Mouse (Mus musculus) cerebellum, adult 8-10 months (tissue): ENCODE measurements around the gene Gstm1.
"Not testable (repeated sequence)": the region's sequence is repeated elsewhere in the genome, so short reads cannot be mapped to it uniquely, and the experiment has no call there.

Experiments
- DNase-seq: peaks from one replicate; pipeline ENCODE4 v3.0.0; 2022

Gstm1 gene

GRCm38 (mm10) chr3:108014974-108015346 lies 2.8 kb downstream of the Gstm1 start:
- DNase-seq: no peak

DNA sequence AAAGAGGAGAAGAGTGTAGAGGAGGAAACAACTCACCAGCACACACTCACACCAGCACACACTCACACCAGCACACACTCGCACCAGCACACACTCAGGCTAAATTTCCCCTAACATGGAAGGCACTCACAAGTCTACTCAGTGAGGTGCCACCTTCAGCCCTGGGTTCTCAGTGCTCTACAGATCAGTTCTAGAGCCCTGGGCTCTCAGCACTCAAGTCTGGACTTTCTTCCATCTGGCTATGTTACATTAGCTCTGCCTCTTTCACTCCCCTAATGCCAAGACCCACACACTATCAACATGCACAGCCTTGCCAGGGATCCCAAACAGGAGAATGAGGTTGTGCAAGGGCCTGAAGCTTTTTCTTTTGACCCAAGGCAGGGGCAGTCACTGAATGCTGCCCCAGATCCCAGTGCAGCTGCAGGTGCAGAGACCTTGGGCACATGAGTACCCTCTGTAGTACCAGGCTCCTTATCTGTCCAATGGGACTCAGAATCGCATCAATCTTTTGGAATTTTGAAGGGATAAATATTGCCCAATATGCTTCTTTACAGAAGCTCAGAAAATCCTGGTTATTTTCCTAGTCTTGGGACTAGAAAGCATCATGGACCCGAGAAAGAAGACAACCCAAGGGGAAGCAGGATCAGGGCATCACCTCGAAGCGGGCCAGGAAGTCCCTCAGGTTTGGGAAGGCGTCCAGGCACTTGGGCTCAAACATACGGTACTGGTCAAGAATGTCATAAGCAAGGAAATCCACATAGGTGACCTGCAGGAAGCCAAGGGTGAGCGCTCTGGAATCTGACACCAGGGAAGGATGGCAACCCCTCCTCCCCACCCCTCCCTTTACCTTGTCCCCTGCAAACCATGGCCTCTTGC lies 3.4 kb downstream of the Gstm1 start:
- DNase-seq: no peak

GRCm38 (mm10) chr3:108013331-108013871 lies 4.4 kb downstream of the Gstm1 start:
- no peak for DNase-seq

GRCm38 (mm10) chr3:108011558-108011957 lies 6.2 kb downstream of the Gstm1 start:
- no peak for DNase-seq

DNA sequence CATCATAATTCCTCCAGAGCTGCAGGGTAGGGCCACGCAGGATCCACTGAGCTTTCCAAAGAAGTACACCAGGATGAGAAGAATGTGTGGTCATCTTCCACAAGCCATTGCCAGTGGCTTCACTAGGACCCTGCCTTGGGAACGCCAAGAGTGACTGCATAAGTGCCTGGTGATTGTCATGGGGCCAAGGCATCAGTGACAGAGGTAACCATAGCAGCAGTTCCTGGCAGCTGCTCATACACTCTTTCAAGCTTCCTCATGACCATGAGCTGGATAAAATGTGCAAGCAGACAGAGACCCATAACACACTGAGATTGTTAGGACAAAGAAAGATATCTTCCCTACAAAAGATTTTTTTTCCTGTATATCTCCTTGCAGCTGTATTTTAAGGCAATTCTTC lies 7.5 kb downstream of the Gstm1 start:
- no peak for DNase-seq

DNA sequence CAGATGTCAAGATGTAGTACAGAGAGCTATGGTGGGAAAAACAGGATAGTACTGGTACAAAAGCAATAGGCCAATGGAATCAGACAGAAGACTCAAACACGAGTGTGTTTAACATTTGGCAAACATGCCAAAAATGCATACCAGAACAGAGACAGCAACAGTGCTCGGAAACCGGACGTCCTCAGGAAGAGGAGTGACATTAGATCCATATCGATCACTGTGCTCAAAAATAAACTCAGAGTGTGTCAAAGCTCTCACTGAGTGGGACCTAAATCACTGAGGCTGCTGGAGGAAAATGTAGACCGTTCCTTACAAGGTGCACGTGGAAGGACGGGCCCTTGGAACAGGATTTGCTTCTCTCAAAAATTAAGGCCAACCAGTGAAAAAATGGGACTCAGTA lies 15.8 kb downstream of the Gstm1 start:
- no peak for DNase-seq

DNA sequence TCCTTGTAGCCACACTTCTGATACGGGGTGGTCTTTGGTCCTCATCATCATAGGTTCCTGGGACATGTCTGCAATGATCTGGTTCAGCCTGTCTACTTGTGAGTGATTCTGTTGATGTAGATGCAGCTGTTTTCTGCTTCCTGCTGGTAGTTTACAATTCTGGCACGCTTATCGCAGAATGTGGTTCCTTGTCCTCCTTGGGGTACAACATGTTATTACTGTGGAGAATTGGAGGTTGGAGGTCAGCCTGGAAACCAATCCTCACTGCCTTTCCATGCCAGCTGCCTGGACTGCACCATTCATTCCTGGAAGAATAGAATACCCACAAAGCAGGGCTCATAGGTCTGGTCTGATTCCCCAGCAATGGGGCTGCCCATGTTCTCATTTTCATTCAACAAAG lies 18.3 kb downstream of the Gstm1 start:
- no peak for DNase-seq

GRCm38 (mm10) chr3:107998591-107998990 lies 19.2 kb downstream of the Gstm1 start:
- no peak for DNase-seq

DNA sequence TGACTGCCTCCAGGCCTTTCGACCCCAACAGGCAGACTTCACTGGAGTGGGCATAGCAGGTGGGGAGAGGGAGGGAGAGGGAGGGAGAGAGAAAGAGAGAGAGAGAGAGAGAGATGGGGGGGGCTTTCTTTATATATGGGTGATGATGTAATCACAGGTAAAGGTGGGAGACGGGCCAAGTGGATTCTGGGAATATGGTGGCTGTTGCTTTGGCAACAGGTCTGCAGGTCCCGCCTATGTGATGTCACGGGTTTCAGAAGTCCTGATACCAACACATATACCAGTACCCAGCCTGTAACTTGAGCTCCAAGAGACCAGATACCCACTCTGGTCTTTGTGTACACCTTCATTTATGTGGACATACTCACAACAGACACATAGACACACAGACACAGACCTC lies 21.2 kb downstream of the Gstm1 start:
- DNase-seq: no peak

GRCm38 (mm10) chr3:107995974-107996373 lies 21.8 kb downstream of the Gstm1 start:
- not testable (repeated sequence) for DNase-seq

DNA sequence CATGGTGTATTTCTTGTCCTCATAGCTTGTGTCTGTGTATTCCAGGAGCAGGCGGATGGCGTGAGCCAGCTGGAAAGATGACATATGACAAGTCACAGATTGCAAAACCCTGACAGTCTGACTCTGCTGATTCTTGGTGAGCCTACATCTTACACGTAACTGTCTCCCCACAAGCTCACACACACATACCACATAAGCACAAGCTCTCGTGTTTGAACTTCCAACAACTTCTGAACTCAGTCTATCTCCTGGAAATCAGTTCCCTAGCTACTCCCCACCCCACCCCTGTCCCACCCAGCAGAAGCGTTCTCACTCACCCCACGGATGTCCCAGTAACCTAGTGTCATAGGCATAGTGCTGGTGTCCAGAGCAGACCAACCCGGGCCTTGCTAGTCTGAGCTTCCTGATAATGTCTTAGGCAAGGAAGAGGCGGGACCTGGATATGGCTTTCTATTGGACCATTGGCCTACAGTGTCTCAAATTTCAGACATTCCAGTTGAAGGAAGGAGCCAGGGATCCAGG lies 31.7 kb downstream of the Gstm1 start, which contains the start of gene Gstm2:
TSS of gene Gstm2 (minus strand) at position 413 of the 522 bp plus-strand sequence.
- no peak for DNase-seq

- DNase-seq: not testable (repeated sequence)
Observed at GRCm38 (mm10) chr3:107985141-107985540, 32.6 kb downstream of the Gstm1 start.

DNA sequence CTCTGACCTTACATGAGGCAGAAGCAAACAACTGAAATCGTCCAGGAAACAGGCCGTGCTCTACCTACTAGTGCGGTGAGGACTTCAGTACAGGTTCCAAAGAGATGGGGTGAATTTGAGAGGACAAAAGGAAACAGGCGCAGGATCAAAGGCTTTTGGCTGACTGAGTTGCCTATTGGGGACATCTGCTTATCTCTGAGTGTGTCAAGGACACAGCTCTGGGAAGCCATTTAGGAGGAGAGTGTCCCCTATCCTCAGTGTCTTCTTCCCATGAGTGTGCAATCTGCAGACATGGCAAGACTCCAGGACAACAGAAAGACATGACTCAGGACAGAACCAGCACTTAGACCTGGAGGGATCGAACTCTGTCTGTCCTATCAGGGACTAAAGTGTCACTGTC lies 33.3 kb downstream of the Gstm1 start:
- no peak for DNase-seq

DNA sequence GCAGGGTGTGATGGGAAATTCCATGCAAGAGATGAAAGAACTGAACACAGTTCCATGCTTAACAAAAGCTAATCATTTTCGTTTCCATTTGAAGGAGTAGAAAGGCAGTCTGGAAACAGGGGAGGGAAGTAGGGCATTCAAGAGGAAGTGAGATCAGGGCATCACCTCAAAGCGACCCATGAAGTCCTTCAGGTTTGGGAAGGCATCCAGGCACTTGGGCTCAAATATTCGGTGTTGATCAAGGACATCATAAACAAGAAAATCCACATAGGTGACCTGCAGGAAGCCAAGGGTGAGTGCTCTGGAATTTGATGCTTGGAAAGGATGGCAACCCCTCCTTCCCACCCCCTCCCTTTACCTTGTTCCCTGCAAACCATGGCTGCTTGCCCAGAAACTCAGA lies 34.0 kb downstream of the Gstm1 start:
- DNase-seq: no peak

- no peak for DNase-seq
Observed at GRCm38 (mm10) chr3:107982726-107983125, 35.0 kb downstream of the Gstm1 start.

DNA sequence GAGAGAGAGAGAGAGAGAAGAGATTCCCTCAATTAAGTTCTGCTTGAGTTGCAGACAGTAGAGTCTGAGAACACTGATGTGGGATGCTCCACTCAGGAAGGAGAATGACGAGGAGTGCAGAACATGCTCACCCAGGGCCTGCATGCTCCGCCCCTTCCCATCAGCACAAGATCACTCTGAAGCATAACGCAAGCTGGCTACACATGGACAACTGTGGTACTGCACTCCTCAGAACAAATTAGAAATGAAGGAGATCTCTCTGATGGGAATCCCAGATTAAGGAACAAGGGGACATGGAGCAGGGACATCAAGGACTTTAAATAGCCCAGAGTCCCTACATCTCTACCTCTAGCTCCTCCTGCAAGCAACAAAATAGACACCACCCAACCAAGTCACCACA lies 36.5 kb downstream of the Gstm1 start:
- DNase-seq: no peak

DNA sequence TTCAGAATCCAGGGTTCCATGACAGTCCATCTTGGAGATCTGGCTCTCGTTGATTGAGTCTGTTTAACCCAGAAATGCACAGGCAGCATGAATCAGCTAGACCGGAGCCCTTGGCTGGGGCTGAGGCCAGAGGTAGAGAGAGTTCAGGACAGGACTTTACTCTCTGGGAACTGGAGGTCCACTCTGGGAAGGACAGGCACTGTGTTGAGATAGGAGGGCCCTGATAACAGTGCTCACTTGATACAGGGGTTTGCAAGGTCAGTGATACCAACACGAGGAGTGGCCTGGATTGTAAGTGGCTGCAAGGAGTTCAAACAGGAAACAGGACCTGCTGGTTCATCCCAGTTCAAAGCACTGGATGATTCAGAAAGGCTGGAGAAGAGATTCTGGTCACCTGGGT lies 40.1 kb downstream of the Gstm1 start:
- no peak for DNase-seq

DNA sequence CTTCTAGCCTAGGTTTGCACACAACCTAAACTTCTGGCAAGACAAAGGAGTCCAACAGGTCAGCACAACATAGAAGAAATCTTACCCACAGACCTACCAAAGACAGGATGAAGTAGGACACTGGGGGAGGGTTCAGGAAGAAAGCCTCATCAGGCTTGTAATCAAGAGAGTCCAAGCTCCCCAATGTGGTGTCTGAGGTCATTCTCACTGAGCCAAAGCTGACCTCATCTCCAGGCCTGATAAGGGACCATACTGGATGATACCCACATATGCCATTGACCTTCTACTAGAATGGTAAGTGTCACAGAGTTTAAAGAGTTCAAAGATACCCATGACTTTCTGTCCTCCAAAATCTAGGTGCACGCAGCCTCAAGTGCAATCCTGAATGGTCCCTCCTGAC lies 43.5 kb downstream of the Gstm1 start:
- DNase-seq: no peak

- no peak for DNase-seq
Observed at GRCm38 (mm10) chr3:107972070-107972469, 45.7 kb downstream of the Gstm1 start.

DNA sequence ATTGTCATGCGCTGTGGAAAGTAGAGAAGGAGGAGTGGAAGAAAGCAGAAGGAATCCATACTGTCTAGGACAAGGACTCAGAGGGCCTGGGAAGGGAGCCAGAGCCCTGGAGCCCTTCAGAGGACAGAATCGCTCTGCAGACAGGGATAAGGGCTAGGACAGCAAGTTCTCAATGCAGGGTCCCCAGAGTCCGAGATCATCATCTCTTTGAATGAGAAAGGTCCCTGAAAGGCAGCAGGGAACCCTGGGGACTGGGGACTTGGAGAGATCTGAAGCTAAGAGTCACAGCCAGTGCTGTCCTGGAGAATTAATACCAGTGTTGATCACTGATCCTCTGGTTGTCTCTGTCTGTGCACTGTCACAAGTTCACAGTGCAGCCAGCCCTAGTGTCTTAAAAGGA lies 46.7 kb downstream of the Gstm1 start:
- DNase-seq: not testable (repeated sequence)

DNA sequence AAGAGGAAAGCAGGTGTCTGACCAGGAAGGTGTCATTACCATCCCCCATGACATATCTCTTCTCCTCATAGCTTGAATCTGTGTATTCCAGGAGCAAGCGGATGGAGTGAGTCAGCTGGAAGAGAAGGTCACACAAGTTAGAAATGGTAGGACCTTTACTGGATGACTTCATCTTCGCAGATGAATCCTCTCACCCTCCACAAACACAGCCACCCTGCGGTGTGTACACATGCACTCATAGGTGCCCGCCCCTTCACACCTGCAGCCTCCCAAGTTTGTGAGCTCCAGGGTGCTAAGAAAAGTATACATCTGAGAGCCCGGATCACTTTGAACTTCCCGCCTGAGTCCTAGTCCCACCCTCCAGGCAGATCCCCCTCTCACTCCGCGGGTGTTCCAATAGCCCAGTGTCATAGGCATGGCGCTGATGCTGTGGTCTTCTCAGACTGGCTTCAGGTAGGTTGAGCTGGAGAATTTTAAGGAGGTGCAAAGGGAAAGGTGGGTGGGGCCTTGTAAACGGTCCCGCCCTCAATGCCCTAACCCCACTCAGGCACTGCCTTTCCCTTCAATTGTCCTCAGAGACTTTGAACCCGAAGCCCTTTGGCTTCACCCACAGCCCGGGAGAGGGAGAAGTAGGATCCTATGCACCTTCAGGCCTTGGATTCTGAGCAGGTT lies 48.9 kb downstream of the Gstm1 start, which contains the start of gene Gstm3:
TSS of gene Gstm3 (minus strand) at position 560 of the 672 bp plus-strand sequence.
- DNase-seq: no peak

DNA sequence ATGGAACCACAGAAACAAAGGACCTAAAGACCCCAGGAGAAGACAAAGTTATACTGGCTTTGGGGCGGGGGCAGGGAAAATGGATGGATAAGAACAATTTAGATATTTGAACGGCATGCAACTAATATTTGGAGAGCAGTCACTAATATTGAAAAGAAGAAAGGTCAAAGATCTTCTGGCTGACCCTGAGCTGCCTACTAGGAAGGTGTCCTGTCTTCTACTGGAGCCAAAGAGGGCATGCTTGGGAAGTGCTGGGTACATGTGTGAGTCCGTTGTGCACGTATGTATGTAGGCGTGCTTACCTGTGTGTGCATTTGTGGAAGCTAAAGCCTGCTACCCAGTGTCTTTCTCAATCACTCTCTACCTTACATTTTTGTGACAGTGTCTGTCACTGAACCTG lies 51.1 kb downstream of the Gstm1 start:
- no peak for DNase-seq

- no peak for DNase-seq
Observed at GRCm38 (mm10) chr3:107965592-107965991, 52.2 kb downstream of the Gstm1 start.
